Mouse (Mus musculus): Measurements from ENCODE around the gene Cabp7. TPM values are rescaled to one million over a fixed set of nuclear protein-coding genes. Genes with fewer than 3 reads are reported as not detected.
A peak's percentile ranks its signal among the peaks of the same experiment; 100 is the strongest.

Cabp7 gene
- polyA plus RNA-seq, 1 experiment = 5.2 TPM

- no peak for TF ChIP-seq POLR2A (IDR thresholded peaks at IDR 0.05; ENCODE audit: borderline replicate concordance, extremely low read depth, insufficient read depth, insufficient read length, poor library complexity, severe bottlenecking)
- no peak for TF ChIP-seq CTCF (IDR thresholded peaks at IDR 0.05; ENCODE audit: borderline replicate concordance, extremely low read depth, insufficient read depth, insufficient read length)
- peak; percentile 28 for DNase-seq (ENCODE audit: low read depth)
Observed at GRCm38 (mm10) chr11:4764476-4764875, 17.9 kb upstream of the Cabp7 start.

GRCm38 (mm10) chr11:4763631-4764030 lies 17.1 kb upstream of the Cabp7 start:
- DNase-seq (ENCODE audit: low read depth) = no peak
- no peak for TF ChIP-seq POLR2A (IDR thresholded peaks at IDR 0.05; ENCODE audit: borderline replicate concordance, extremely low read depth, insufficient read depth, insufficient read length, poor library complexity, severe bottlenecking)

GRCm38 (mm10) chr11:4762511-4762910 lies 15.9 kb upstream of the Cabp7 start:
- TF ChIP-seq CTCF (IDR thresholded peaks at IDR 0.05; ENCODE audit: borderline replicate concordance, extremely low read depth, insufficient read depth, insufficient read length) = no peak
- no peak for TF ChIP-seq POLR2A (IDR thresholded peaks at IDR 0.05; ENCODE audit: borderline replicate concordance, extremely low read depth, insufficient read depth, insufficient read length, poor library complexity, severe bottlenecking)
- no peak for DNase-seq (ENCODE audit: low read depth)

GRCm38 (mm10) chr11:4761991-4762390 lies 15.4 kb upstream of the Cabp7 start:
- peak; percentile 81 for DNase-seq (ENCODE audit: low read depth)
- no peak for TF ChIP-seq POLR2A (IDR thresholded peaks at IDR 0.05; ENCODE audit: borderline replicate concordance, extremely low read depth, insufficient read depth, insufficient read length, poor library complexity, severe bottlenecking)
- no peak for TF ChIP-seq CTCF (IDR thresholded peaks at IDR 0.05; ENCODE audit: borderline replicate concordance, extremely low read depth, insufficient read depth, insufficient read length)

- TF ChIP-seq CTCF (IDR thresholded peaks at IDR 0.05; ENCODE audit: borderline replicate concordance, extremely low read depth, insufficient read depth, insufficient read length) (no peak), POLR2A (IDR thresholded peaks at IDR 0.05; ENCODE audit: borderline replicate concordance, extremely low read depth, insufficient read depth, insufficient read length, poor library complexity, severe bottlenecking) (no peak)
- DNase-seq (ENCODE audit: low read depth) = peak; percentile 65
Observed at GRCm38 (mm10) chr11:4760438-4760837, 13.9 kb upstream of the Cabp7 start.

- DNase-seq (ENCODE audit: low read depth) = no peak
- TF ChIP-seq POLR2A (IDR thresholded peaks at IDR 0.05; ENCODE audit: borderline replicate concordance, extremely low read depth, insufficient read depth, insufficient read length, poor library complexity, severe bottlenecking) = no peak
- no peak for TF ChIP-seq CTCF (IDR thresholded peaks at IDR 0.05; ENCODE audit: borderline replicate concordance, extremely low read depth, insufficient read depth, insufficient read length)
Observed at GRCm38 (mm10) chr11:4757789-4758158, 11.2 kb upstream of the Cabp7 start.

GRCm38 (mm10) chr11:4756984-4757788 lies 10.6 kb upstream of the Cabp7 start:
- DNase-seq (ENCODE audit: low read depth) = peak; percentile 57
- TF ChIP-seq CTCF (IDR thresholded peaks at IDR 0.05; ENCODE audit: borderline replicate concordance, extremely low read depth, insufficient read depth, insufficient read length) = no peak
- TF ChIP-seq POLR2A (IDR thresholded peaks at IDR 0.05; ENCODE audit: borderline replicate concordance, extremely low read depth, insufficient read depth, insufficient read length, poor library complexity, severe bottlenecking) = no peak

GRCm38 (mm10) chr11:4756460-4756859 lies 9.9 kb upstream of the Cabp7 start:
- no peak for TF ChIP-seq CTCF (IDR thresholded peaks at IDR 0.05; ENCODE audit: borderline replicate concordance, extremely low read depth, insufficient read depth, insufficient read length)
- DNase-seq (ENCODE audit: low read depth) = no peak

GRCm38 (mm10) chr11:4754867-4755266 lies 8.3 kb upstream of the Cabp7 start:
- TF ChIP-seq CTCF (IDR thresholded peaks at IDR 0.05; ENCODE audit: borderline replicate concordance, extremely low read depth, insufficient read depth, insufficient read length) (no peak), POLR2A (IDR thresholded peaks at IDR 0.05; ENCODE audit: borderline replicate concordance, extremely low read depth, insufficient read depth, insufficient read length, poor library complexity, severe bottlenecking) (no peak)

GRCm38 (mm10) chr11:4754036-4754435 lies 7.5 kb upstream of the Cabp7 start:
- peak; percentile 29; the same call in 1 of the 2 replicates for TF ChIP-seq CTCF (IDR thresholded peaks at IDR 0.05; ENCODE audit: borderline replicate concordance, extremely low read depth, insufficient read depth, insufficient read length)
- TF ChIP-seq POLR2A (IDR thresholded peaks at IDR 0.05; ENCODE audit: borderline replicate concordance, extremely low read depth, insufficient read depth, insufficient read length, poor library complexity, severe bottlenecking) = no peak
- DNase-seq (ENCODE audit: low read depth) = no peak

More at GRCm38 (mm10) chr11:4754867-4755266, 8.3 kb upstream of the Cabp7 start:
- no peak for DNase-seq (ENCODE audit: low read depth)

GRCm38 (mm10) chr11:4752836-4753235 lies 6.3 kb upstream of the Cabp7 start:
- TF ChIP-seq CTCF (IDR thresholded peaks at IDR 0.05; ENCODE audit: borderline replicate concordance, extremely low read depth, insufficient read depth, insufficient read length) (no peak), POLR2A (IDR thresholded peaks at IDR 0.05; ENCODE audit: borderline replicate concordance, extremely low read depth, insufficient read depth, insufficient read length, poor library complexity, severe bottlenecking) (no peak)

GRCm38 (mm10) chr11:4750263-4750662 lies 3.7 kb upstream of the Cabp7 start:
- no peak for DNase-seq (ENCODE audit: low read depth)
- TF ChIP-seq CTCF (IDR thresholded peaks at IDR 0.05; ENCODE audit: borderline replicate concordance, extremely low read depth, insufficient read depth, insufficient read length) = no peak
- TF ChIP-seq POLR2A (IDR thresholded peaks at IDR 0.05; ENCODE audit: borderline replicate concordance, extremely low read depth, insufficient read depth, insufficient read length, poor library complexity, severe bottlenecking) = no peak

More at GRCm38 (mm10) chr11:4752836-4753235, 6.3 kb upstream of the Cabp7 start:
- DNase-seq (ENCODE audit: low read depth) = no peak
